Mouse (Mus musculus): Measurements from ENCODE around the gene Mars. TPM values are rescaled to one million over a fixed set of nuclear protein-coding genes. Genes with fewer than 3 reads are reported as not detected.

The Mars gene
- total and polyA plus RNA-seq, 3 experiments: 147 to 195 TPM; not detected in 1

GRCm38 (mm10) chr10:127265727-127266111 is 45.9 kb downstream of the Mars start (continued):
- TF ChIP-seq ZMIZ1 (IDR thresholded peaks at IDR 0.05; ENCODE audit: low read depth, low read length) (no peak), MXI1 (IDR thresholded peaks at IDR 0.05; ENCODE audit: low read depth, low read length) (peak; percentile 87), TCF12 (IDR thresholded peaks at IDR 0.05; ENCODE audit: low read depth, low read length) (no peak), CTCF (IDR thresholded peaks at IDR 0.05 in 2 of 3, conservative IDR thresholded peaks at IDR 0.05 in 1 of 3; ENCODE audit: control insufficient read depth in 1 of 3, insufficient read depth in 1 of 3, low read depth in 2 of 3, low read length in 3 of 3, poor library complexity in 1 of 3, severe bottlenecking in 1 of 3) (peak in 2 of 3 experiments; percentile 44 to 59; a peak in 4 of 6 replicates), E2F4 (IDR thresholded peaks at IDR 0.05; ENCODE audit: borderline replicate concordance, low read depth, low read length) (no peak), ZNF384 (IDR thresholded peaks at IDR 0.05; ENCODE audit: low read depth, low read length) (no peak), CHD2 (IDR thresholded peaks at IDR 0.05; ENCODE audit: low read length) (no peak), USF2 (IDR thresholded peaks at IDR 0.05; ENCODE audit: borderline replicate concordance in 1 of 2, insufficient read depth in 1 of 2, low read depth in 1 of 2, low read length in 2 of 2) (peak in 1 of 2 experiments; percentile 46; a peak in 1 of 4 replicates), RAD21 (IDR thresholded peaks at IDR 0.05; ENCODE audit: low read depth, low read length) (peak; percentile 45), USF1 (IDR thresholded peaks at IDR 0.05; ENCODE audit: low read depth, low read length) (peak; percentile 83), JUND (IDR thresholded peaks at IDR 0.05; ENCODE audit: low read depth, low read length) (0 out of 2 replicates have a peak, but pooled peaks have one; percentile 31), NRF1 (IDR thresholded peaks at IDR 0.05; ENCODE audit: insufficient read depth, low read depth, low read length, poor library complexity, severe bottlenecking) (no peak), GABPA (IDR thresholded peaks at IDR 0.05; ENCODE audit: low read depth, low read length) (no peak), TBP (IDR thresholded peaks at IDR 0.05; ENCODE audit: low read depth, low read length) (no peak), ZC3H11A (IDR thresholded peaks at IDR 0.05; ENCODE audit: low read depth, low read length) (peak; percentile 36), ELF1 (IDR thresholded peaks at IDR 0.05; ENCODE audit: low read depth, low read length) (peak; percentile 3; the same call in 1 of the 2 replicates), MYC (IDR thresholded peaks at IDR 0.05; ENCODE audit: low read depth, low read length) (peak; percentile 93)

GRCm38 (mm10) chr10:127264971-127265370 is 46.6 kb downstream of the Mars start:
- Histone ChIP-seq H3K27me3 (ENCODE audit: control insufficient read depth in 1 of 2, insufficient read depth in 2 of 2, low read length in 2 of 2) (no peaks in the 10 kb centered on the region), H3K9ac (ENCODE audit: control insufficient read depth, low read depth, low read length, poor library complexity, severe bottlenecking) (no peak overlapping the region), H3K36me3 (ENCODE audit: control insufficient read depth in 1 of 2, insufficient read depth in 2 of 2, low read length in 2 of 2) (peaks cover 2 to 12% of the 10 kb centered on the region in 2 experiments; a peak in 3 of 4 replicates), H3K9me3 (replicated peaks; ENCODE audit: insufficient read depth, low read length) (no peaks in the 10 kb centered on the region), H3K4me1 (ENCODE audit: control insufficient read depth in 1 of 2, insufficient read depth in 2 of 2, low read length in 2 of 2) (peaks cover 0 to 24% of the 10 kb centered on the region in 2 experiments), H3K27ac (ENCODE audit: control insufficient read depth, low read depth, low read length) (no peak overlapping the region), H3K4me3 (ENCODE audit: control insufficient read depth in 1 of 2, insufficient read depth in 1 of 2, low read depth in 2 of 2, low read length in 2 of 2) (no peak overlapping the region), H3K79me2 (ENCODE audit: control insufficient read depth, insufficient read depth, low read length, poor library complexity) (peaks cover 17% of the 10 kb centered on the region)
- no peak for DNase-seq (ENCODE audit: low read depth, low spot score)
- no peak for TF ChIP-seq TAL1 (IDR thresholded peaks at IDR 0.05; ENCODE audit: low read length)
- TF ChIP-seq MAFK (IDR thresholded peaks at IDR 0.05; ENCODE audit: borderline replicate concordance, low read depth, low read length): no peak
- TF ChIP-seq CTCF (IDR thresholded peaks at IDR 0.05 in 2 of 3, conservative IDR thresholded peaks at IDR 0.05 in 1 of 3; ENCODE audit: control insufficient read depth in 1 of 3, insufficient read depth in 1 of 3, low read depth in 2 of 3, low read length in 3 of 3, poor library complexity in 1 of 3, severe bottlenecking in 1 of 3): no peak
- no peak for TF ChIP-seq RCOR1 (IDR thresholded peaks at IDR 0.05; ENCODE audit: low read depth, low read length)
- TF ChIP-seq RAD21 (IDR thresholded peaks at IDR 0.05; ENCODE audit: low read depth, low read length): no peak
- no peak for TF ChIP-seq EP300 (IDR thresholded peaks at IDR 0.05; ENCODE audit: low read depth in 1 of 2, low read length in 2 of 2)
- no peak for TF ChIP-seq KAT2A (conservative IDR thresholded peaks at IDR 0.05; ENCODE audit: low read depth, low read length)
- no peak for TF ChIP-seq MYB (IDR thresholded peaks at IDR 0.05; ENCODE audit: low read depth, low read length)
- no peak for TF ChIP-seq GATA1 (IDR thresholded peaks at IDR 0.05; ENCODE audit: low read depth, low read length)
- no peak for TF ChIP-seq USF2 (IDR thresholded peaks at IDR 0.05; ENCODE audit: borderline replicate concordance in 1 of 2, insufficient read depth in 1 of 2, low read depth in 1 of 2, low read length in 2 of 2)
- TF ChIP-seq ETS1 (IDR thresholded peaks at IDR 0.05; ENCODE audit: low read depth, low read length): no peak
- no peak for TF ChIP-seq E2F4 (IDR thresholded peaks at IDR 0.05; ENCODE audit: borderline replicate concordance, low read depth, low read length)
